Mouse (Mus musculus) spleen, adult 12 weeks (tissue): Measurements from ENCODE around the gene Ccdc134.
"Not testable (repeated sequence)": the region's sequence is repeated elsewhere in the genome, so short reads cannot be mapped to it uniquely, and the experiment has no call there.

Experiments used
- DNase-seq: peaks from one replicate; pipeline ENCODE4 v3.0.0; 2022; ENCODE audit warnings: low spot score

Gene Ccdc134

GRCm38 (mm10) chr15:82127426-82128374 lies at the start of gene Ccdc134:
Gene Ccdc134, plus strand, starts transcription at chr15:82127922.
- peak; percentile 93 for DNase-seq

GRCm38 (mm10) chr15:82079883-82080282 lies 47.8 kb upstream of the Ccdc134 start:
- no peak for DNase-seq

GRCm38 (mm10) chr15:82081161-82081560 lies 46.6 kb upstream of the Ccdc134 start:
- DNase-seq: no peak

GRCm38 (mm10) chr15:82085606-82086005 lies 42.1 kb upstream of the Ccdc134 start:
- DNase-seq: no peak

- DNase-seq: no peak
Measured at GRCm38 (mm10) chr15:82086131-82086530, 41.6 kb upstream of the Ccdc134 start.

- no peak for DNase-seq
Measured at GRCm38 (mm10) chr15:82087266-82087665, 40.5 kb upstream of the Ccdc134 start.

GRCm38 (mm10) chr15:82091061-82091460 lies 36.7 kb upstream of the Ccdc134 start:
- DNase-seq: no peak

GRCm38 (mm10) chr15:82106953-82107555 lies 20.7 kb upstream of the Ccdc134 start:
- DNase-seq: no peak

GRCm38 (mm10) chr15:82120544-82120943 lies 7.2 kb upstream of the Ccdc134 start:
- no peak for DNase-seq

- not testable (repeated sequence) for DNase-seq
Measured at GRCm38 (mm10) chr15:82126690-82127089, 1.0 kb upstream of the Ccdc134 start.

- DNase-seq: no peak
Measured at GRCm38 (mm10) chr15:82128398-82128797, 676 bp downstream of the Ccdc134 start.

GRCm38 (mm10) chr15:82130599-82130998 lies 2.9 kb downstream of the Ccdc134 start:
- DNase-seq: no peak

GRCm38 (mm10) chr15:82135372-82135771 lies 7.7 kb downstream of the Ccdc134 start:
- no peak for DNase-seq

- DNase-seq: peak; percentile 54
Measured at GRCm38 (mm10) chr15:82138565-82138964, 10.8 kb downstream of the Ccdc134 start.

- no peak for DNase-seq
Measured at GRCm38 (mm10) chr15:82139196-82139595, 11.5 kb downstream of the Ccdc134 start.

GRCm38 (mm10) chr15:82140355-82140754 lies 12.6 kb downstream of the Ccdc134 start:
- no peak for DNase-seq

- no peak for DNase-seq
Measured at GRCm38 (mm10) chr15:82144157-82144556, 16.4 kb downstream of the Ccdc134 start.

- DNase-seq: no peak
Measured at GRCm38 (mm10) chr15:82145408-82145807, 17.7 kb downstream of the Ccdc134 start.

GRCm38 (mm10) chr15:82145851-82146769 lies 18.4 kb downstream of the Ccdc134 start:
- DNase-seq: no peak

- DNase-seq: peak; percentile 96
Measured at GRCm38 (mm10) chr15:82146770-82147610, 19.3 kb downstream of the Ccdc134 start, which contains the start of gene Srebf2. Gene Srebf2, plus strand, starts transcription at chr15:82147181.

GRCm38 (mm10) chr15:82147611-82148111 lies 19.9 kb downstream of the Ccdc134 start:
- peak; percentile 59 for DNase-seq
